Mouse (Mus musculus): Measurements from ENCODE around the gene Trim54.
A peak's percentile ranks its signal among the peaks of the same experiment; 100 is the strongest.

Trim54 gene

DNA sequence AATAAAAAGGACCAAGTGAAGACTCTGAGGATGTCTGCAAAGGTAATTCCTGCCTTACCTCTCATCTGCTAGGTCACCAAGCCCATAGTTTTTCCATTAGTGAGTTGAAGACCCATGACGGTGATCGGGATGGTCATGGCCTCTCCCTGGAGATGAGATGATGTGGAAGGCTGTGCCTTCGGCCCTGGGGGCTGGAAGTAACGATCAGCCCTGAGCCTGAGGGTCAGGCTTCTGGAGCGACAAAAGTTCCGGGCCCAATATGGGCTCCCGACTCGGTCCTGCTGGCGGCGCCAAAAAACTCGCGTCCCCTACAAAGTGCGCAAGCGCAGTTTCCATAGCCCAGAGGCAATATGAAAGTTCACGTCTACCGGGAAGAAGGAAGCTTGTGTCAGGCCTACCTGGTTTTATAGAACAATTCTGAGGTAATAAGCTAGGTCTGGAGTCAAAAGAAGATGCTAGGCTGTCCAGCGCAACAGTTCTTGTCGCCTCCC is 8.5 kb upstream of the Trim54 start, which contains the start of gene Slc30a3:
Gene Slc30a3, minus strand, starts transcription at position 238 of the 491 bp plus-strand sequence.
- DNase-seq = no peak

DNA sequence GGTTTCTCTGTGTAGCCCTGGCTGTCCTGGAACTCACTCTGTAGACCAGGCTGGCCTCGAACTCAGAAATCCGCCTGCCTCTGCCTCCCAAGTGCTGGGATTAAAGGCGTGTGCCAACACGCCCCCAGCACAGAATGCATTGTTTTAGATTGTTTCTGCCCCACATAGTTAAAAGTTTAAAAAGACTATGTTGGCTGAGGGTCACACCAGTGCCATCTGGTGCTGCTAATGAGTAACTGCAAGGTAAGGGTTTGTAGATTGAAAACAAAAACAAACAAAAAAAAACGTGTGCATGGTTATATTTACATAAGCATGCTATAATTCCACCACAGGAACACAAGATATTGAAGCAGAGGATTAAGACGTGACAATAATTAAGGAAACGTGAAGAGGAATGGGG is 5.7 kb upstream of the Trim54 start:
- no peak for DNase-seq

DNA sequence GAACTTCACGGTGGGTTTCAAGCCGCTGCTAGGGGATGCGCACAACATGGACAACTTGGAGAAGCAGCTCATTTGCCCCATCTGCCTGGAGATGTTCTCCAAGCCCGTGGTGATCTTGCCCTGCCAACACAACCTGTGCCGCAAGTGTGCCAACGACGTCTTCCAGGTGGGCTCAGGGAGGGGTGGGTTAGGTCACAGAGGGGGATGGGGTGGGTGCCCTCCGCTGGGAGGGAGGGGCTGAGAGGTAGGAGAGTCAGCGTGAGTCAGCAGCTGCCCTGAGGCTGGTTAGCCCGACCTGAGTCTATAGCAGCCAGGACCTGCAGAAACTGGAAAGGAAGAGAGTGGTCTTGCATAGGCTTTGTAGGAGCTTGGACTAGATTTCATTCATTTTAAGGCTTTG is 400 bp downstream of the Trim54 start:
- DNase-seq = no peak

DNA sequence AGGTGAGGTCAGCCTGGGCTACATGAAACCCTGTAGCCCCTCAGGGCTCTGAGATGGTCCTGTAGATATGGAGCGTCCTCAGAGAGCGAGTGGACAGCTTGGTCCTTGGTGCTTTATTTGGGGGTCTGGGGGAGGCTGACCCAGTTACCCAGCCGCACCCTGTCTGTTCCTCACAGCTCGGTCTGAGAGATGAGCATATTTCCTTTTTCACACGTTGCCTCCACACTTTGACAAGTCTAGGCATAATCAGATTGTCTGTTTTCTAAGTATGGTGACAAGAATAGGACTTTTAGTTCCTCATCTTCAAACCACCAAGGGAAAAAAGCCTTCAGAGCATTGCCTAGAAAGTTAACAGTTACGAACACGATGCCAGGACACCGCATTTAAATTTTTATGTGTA is 4.6 kb downstream of the Trim54 start:
- DNase-seq = no peak

DNA sequence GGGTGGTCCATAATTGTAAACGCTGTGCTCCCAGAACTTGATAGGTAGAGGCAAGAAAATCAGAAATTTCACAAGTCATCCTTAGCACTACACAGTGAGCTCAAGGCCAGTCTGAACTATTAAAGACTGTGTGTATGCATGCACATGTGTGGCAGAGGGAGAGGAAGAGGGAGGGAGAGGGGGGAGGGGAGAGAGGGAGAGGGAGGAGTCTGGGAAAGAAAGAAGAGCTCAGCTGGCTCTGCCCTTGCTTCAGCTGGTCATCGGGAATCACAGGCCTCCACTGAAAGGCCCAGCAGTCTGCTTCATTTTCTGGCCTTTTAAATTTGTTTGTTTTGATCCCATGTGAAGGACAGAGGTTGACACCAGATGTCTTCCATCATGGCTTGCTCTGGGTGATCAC is 7.0 kb downstream of the Trim54 start:
- DNase-seq = no peak

DNA sequence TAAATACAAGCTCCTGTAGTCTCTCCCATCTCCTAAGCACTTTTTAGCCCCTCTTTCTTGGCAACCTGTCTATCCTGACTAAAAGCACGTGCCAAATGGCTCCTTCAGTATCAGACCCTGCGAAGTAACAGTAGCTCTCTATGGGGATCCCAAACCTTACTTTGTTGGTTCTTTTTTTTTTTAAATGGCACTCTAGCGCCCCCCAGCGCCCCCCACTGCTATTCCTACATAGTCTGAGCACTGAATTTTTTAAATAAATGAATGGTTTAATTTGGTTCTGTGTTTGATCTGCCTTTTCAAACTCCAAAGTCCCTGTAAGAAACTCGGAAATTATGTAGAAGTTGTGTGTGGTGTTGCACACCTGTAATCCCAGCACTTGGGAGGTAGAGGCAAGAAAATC is 9.5 kb downstream of the Trim54 start:
- no peak for DNase-seq

DNA sequence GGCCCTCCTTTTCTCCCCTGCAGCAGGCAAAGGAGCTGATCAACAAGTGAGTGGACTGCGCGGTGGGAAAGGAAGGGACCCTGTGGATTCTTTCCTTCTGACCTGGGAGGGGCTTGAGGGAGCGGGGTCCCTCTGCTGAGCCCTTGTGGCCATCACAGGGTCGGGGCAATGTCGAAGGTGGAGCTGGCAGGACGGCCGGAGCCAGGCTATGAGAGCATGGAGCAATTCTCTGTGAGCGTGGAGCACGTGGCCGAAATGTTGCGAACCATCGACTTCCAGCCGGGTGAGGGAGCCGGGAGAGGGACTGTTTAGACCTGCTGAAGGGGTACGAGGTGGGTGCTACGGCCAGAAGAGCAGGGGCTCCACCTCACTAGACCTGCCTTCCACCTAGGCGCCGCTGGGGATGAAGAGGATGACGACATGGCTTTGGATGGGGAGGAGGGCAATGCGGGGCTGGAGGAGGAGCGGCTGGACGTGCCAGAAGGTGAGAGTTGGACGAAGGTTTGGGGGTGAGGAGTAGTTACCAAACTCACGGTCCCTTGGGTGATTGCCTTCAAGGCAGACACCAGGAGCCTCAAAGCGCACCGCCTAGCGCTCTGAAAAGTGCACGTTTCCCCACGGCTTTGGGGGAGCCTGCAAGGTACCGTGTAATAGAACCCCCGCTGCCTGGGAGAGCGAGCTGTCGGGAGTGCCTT is 20.4 kb downstream of the Trim54 start:
- no peak for DNase-seq

DNA sequence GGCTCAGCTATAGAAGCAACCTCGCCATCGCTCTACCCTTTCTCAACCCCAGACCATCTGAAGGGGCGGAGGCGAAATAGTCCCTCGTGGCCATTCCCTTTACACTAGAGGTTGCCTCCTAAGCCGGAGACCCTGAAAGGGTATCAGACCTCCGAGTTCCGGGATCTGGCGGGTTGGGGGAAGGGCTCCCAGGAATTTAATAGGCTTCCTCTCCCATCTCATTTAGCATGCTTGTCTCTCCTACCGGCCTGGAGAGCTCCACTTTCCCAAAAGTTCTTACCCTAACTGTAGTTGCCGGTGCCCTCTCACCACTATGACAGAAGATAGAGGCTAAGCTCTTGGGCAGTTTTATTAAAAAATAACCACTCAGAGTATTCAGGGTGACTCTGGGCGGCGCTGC is 21.1 kb downstream of the Trim54 start:
- no peak for DNase-seq

DNA sequence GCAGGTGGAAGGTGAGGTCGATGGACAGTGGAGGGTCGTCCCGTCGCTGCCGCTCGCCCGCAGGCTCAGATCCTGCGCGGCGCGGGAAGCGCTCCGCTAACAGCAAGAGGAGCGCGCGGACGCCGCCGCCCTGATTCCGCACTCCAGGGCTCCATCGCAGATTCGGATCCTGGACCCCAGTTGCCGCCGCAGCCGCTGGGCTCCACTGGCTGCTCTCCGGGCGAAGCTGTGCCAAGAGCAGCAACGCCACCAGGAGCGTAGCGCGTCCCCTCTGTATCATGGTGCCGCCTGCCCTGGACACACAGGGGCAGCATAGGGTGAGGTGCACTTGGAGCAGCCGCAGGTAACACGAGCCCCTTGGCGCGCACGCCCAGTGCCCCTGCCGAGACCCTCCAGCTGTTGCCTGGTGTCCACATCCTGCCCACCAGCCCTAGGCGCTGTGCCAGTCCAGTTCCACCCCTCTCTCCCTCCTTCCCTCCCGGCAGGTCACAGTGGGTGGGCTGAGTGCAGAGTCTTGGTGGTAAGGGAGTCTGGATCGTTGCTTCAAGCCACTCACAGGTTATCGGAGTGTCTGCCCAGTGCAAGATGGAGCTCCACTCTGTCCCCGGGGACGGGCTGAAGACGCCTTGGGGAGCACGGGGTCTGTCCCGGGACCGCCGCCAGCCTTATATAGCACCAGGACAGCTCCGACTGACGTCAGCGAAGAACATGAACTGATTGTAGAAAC is 21.9 kb downstream of the Trim54 start, which contains the start of gene Ucn:
Gene Ucn, minus strand, starts transcription at position 589 of the 727 bp plus-strand sequence.
- no peak for DNase-seq

DNA sequence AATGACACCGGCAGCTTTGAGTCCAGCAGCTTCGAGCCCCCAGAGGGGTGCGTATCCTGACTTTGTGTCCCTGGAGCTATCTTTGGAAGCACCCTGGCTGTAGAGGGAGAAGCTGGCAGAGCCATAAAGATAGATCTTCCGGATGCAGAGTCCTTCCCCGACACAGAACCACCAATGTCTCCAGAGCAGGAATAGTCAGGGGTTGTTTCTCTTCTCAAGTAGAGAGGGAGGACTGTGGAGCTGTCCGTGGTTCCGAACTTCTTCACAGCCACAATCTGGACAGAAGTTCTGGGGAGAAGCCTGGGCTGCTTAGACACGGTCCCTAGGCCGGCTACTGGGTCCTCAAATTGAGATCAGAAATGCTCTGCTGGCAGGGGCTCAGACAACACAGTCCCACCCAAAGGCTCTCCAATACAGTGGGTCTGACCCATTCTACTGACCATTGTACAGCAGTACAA is 22.5 kb downstream of the Trim54 start:
- no peak for DNase-seq

DNA sequence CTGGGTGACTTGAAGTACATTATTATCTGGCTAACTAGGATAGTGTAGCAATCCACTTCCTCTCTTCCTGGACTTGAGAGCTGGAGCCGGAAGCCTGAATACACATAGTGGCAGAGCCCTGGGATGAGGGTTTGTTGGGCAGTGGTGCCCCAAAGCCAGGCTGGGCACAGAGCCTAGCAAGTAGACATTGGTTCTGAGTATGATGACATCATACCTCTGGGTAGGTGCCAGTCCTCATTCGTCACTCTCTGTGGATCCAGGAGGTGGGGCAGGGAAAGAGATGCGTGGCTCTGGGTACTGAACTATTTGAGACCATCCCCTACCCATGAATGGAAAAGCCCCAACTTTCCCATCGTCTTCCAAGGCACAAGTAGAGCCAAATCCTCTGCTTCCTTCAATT is 33.3 kb downstream of the Trim54 start:
- DNase-seq = no peak

DNA sequence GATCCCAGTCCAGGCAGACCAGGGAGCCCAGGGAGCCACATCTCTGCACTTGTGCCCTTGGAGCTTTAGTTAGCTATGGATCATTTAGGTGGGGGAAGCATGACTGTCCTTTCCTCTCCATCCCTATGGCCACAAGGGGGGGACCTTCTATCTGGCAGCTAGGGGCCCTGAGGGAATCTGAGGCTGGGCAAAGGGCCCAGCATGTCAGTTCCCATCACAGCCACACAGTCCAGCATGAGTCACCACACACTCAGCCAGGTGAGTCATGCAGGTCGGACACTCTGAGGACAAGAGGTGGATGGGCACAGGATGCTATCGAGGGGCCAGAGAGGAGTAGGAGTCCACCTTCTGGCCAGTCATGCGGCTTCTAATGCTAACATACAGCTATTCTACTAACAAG is 35.2 kb downstream of the Trim54 start:
- no peak for DNase-seq

DNA sequence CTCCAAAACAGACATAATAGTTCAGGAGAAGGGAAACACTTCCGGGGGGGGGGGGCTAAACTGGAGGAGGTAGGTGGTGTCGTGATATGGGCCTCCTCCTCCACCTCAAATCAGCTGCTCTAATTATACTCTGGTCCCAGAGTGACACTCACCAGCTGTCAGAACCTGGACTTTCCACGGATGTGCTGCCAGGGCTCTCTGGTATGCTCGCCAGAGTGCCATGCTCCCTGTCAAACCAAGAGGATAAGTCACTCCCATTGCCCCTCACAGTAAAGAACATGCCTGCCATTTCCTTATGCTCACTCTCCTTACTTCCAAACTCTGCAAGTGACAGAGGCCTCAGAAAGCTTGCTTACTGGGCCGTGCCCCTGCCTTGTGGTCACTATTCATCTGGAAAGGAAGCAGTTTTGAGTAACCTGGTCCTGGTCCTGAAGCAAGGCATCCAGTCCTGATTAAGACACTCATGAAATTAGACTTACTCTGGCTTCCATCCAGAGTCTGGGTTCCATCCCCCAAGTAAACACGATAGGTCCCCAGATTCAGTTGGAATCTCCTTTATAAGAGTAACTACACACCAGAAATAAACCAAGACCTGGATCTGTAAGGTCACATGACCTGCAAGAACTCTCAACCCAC is 37.1 kb downstream of the Trim54 start:
- DNase-seq = no peak

DNA sequence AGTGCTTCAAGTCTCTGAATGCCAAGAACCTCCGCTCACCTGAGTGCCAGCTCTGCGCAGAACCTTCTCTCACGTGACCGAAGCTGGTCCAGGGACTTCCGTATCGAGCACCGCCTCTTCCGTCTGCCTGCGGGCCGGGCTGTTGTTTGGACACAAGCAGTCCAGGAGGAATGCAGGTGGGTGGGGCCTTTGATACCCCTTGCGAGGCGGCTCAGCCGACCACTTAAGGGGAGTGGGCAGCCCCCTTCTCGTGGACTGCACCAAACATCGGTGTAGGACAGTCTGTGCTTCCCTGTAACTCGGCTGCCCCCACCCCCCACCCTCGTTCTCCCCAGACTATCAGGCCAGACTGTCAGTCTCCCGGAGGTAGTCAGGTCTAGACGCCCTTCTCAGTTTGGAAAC is 37.6 kb downstream of the Trim54 start, which contains the start of gene Mpv17:
Gene Mpv17, minus strand, starts transcription at position 100 of the 402 bp plus-strand sequence.
- DNase-seq = peak; percentile 70 to 75

DNA sequence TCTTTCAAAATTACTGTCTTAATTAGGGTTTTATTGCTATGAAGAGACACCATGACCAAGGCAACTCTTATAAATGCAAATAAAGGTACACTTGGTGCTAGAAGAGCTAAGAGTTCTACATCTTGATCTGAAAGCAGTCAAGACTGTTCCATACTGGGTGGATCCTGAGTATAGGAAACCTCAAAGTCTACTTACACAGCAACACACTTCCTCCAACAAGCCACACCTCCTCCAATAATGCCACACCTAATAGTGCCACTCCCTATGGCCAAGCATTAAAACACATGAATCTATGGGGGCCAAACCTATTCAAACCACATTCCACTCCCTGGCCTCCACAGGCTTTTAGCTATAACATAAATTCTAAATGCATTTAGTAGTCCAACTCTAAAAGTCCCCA is 46.0 kb downstream of the Trim54 start:
- DNase-seq = no peak

DNA sequence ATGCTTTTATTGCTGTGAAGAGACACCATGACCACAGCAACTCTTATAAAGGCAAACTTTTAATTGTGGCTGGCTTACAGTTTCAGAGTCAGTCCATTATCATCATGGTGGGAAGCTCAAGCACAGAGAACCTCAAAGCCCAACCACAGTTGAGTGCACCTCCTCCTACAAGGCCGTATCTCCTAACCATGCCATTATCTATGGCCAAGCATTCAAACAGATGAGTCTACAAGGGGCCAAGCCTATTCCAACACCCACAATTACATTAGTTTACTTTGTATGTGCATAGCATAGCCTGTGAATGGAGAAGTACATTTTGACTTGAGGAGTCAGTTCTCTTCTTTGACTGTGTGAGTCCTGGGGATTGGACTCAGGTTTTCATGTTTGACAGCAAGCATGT is 48.4 kb downstream of the Trim54 start:
- DNase-seq = no peak

DNA sequence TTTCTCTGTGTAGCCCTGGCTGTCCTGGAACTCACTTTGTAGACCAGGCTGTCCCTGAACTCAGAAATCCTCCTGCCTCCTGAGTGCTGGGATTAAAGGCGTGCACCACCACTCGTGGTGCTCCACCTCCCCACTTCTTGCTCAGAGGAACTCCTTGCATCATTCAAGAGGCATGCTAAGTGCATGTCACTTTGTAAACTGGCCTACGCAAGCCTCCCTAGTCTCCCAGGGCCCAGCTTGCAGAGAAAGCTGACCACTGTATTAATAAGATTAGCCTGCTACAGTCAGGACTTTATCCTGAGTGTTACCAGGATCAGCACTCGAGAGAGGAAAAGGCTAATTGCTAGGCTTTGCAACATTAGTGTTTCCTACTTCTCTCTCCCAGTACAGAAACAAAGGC is 52.1 kb downstream of the Trim54 start:
- DNase-seq = no peak

DNA sequence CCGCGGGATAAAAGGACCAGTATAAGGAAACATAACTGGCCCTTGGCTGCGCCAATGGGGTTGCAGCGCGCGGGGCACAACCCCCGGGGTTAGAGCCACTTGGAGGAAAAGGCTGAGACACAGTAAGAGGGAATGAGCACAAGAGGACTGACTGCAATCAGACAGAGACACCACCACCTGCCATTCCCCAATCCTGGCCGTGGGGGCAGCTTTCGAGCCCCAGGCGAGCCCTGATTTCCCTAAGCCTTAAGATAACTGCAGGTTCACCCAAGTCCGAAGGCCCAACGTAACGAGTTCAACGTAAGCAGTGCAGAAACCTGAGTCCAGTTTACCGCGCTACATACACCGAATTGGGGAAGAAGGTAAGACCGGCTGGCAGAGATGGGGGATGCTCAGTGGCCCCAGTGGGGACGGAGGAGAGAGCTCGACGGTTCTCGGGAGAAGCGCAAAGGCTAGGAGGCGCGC is 62.8 kb downstream of the Trim54 start:
- no peak for DNase-seq

DNA sequence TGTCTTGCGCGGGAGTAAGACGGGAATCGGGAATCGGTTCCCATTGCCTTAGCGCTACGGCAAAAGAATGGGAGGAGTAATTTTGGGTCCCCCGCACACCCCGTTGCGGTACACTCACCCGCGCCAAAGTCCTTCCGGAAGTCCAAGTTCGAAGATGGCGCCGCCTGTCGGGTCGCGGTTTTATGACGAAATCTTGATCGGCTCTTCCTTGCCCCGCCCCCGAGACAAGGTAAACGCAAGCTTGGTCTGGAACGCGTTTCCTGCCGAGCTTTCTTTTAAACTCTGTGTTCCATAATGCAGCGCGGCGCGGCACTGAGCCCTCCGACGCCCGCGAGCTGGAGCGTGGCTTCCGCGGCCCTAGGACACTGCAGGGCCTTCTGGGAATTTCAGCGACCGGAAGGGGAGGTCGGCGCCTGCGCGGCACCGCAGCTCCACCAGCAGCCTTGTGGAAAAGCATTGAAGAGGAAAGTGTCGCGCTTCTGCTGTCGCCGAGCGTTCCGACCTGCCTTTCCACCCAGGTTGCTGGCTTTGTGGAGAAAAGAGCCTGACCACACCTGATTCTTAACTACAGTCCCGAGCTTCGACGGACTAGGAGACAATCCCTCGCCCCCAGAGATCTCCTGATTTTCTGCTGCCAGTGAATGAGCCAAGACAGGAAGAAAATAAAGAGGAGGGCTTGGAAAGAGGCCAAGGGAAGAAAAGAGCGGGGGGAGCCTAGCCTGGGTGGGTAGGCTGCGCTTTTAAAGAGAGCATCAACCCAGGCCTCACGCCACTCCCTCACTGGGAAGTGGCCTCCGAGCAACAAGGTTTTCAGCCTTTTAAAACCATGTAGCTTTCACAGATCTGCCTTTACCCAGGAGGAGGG is 63.5 kb downstream of the Trim54 start, which contains the start of the genes Gm29609 and Gtf3c2:
Gene Gm29609, minus strand, starts transcription at position 146 of the 865 bp plus-strand sequence.
Gene Gtf3c2, minus strand, starts transcription at position 379 of the 865 bp plus-strand sequence.
- peak; percentile 95 to 96 for DNase-seq

DNA sequence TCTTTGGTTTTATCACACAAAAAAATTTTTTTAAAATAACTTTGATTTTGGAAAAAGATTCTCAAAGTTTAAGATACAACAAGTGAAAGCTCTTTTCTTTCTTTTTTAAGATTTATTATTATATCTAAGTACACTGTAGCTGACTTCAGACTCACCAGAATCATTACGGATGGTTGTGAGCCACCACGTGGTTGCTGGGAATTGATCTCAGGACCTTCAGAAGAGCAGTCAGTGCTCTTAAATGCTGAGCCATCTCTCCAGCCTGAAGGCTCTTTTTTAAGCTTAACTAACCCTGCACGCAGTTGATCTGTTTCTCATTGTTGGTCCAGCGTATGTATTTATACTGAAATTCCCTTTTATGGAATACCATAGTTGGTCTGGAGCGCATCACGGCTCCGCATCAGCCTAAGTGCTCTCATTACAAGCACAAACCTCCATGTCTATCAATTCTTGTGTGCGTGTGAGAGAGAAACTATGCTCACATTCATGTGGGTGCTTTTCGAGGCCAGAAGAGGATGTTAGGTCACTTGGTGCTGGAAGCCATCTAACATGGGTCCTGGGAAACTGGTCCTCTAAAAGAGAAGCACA is 64.8 kb downstream of the Trim54 start:
- DNase-seq = no peak

DNA sequence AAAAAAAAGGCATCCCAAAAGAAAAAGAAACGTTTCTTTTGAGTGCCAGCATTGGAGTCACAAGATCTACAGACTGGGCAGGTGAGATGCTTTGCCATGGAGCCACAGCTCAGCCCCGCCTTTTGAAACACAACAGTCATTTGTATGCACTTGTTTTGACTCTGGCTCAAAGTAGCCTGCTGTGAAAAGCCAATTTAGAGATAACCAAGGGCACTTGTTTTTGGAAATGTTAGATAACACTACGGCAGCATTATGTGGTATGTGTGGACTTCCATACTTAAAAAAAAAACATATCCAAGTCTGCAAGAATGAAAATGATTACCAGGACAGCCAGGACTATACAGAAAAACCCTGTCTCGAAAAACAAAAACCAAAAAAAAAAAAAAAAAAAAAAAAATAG is 67.2 kb downstream of the Trim54 start:
- no peak for DNase-seq
